Mouse (Mus musculus) cerebellum, adult 2 months (tissue): ENCODE data around the gene Sh2d7.

ENCODE experiments used
- CTCF ChIP-seq: fragments of 200-500 bp; IDR thresholded peaks from 2 replicates; pipeline ENCODE4 v1.5.1; 2011; ENCODE audit warnings: low read depth, mild to moderate bottlenecking, control low read depth, low read length, moderate library complexity, borderline replicate concordance; ENCODE audit not compliant: insufficient read depth
- POLR2A ChIP-seq: fragments of 200-500 bp; IDR thresholded peaks from 2 replicates; pipeline ENCODE4 v1.6.1; 2011; ENCODE audit warnings: low read length, control low read depth, borderline replicate concordance; ENCODE audit not compliant: insufficient read depth

- no peak for TF ChIP-seq POLR2A
- TF ChIP-seq CTCF: no peak
These were observed 28.2 kb downstream of the Sh2d7 start for GRCm38 (mm10) chr9:54566958-54567357.
